Mouse (Mus musculus): ENCODE data around the gene Ppp1r9b.

The Ppp1r9b gene

GRCm38 (mm10) chr11:95023481-95023880 lies 32.6 kb downstream of the Ppp1r9b start:
- no peak for DNase-seq (ENCODE audit: low read depth, low spot score)

GRCm38 (mm10) chr11:95024439-95025184 lies 33.8 kb downstream of the Ppp1r9b start:
- no peak for DNase-seq (ENCODE audit: low read depth, low spot score)

GRCm38 (mm10) chr11:95025227-95026012 lies 34.6 kb downstream of the Ppp1r9b start:
- DNase-seq (ENCODE audit: low read depth, low spot score) = no peak

GRCm38 (mm10) chr11:95026090-95026542 lies 35.3 kb downstream of the Ppp1r9b start:
- DNase-seq (ENCODE audit: low read depth, low spot score) = no peak

- DNase-seq (ENCODE audit: low read depth, low spot score) = no peak
Observed at GRCm38 (mm10) chr11:95026849-95027248, 36.0 kb downstream of the Ppp1r9b start.

- no peak for DNase-seq (ENCODE audit: low read depth, low spot score)
Observed at GRCm38 (mm10) chr11:95027850-95028470, 37.1 kb downstream of the Ppp1r9b start.

GRCm38 (mm10) chr11:95032945-95033344 lies 42.1 kb downstream of the Ppp1r9b start:
- no peak for DNase-seq (ENCODE audit: low read depth, low spot score)

GRCm38 (mm10) chr11:95033617-95034016 lies 42.8 kb downstream of the Ppp1r9b start:
- no peak for DNase-seq (ENCODE audit: low read depth, low spot score)

GRCm38 (mm10) chr11:95034902-95035301 lies 44.1 kb downstream of the Ppp1r9b start:
- DNase-seq (ENCODE audit: low read depth, low spot score) = no peak

- DNase-seq (ENCODE audit: low read depth, low spot score) = no peak
Observed at GRCm38 (mm10) chr11:95036521-95036920, 45.7 kb downstream of the Ppp1r9b start.

- DNase-seq (ENCODE audit: low read depth, low spot score) = no peak
Observed at GRCm38 (mm10) chr11:95037306-95037705, 46.5 kb downstream of the Ppp1r9b start.

GRCm38 (mm10) chr11:95038156-95038817 lies 47.5 kb downstream of the Ppp1r9b start:
- DNase-seq (ENCODE audit: low read depth, low spot score) = no peak

GRCm38 (mm10) chr11:95038818-95039655 lies 48.2 kb downstream of the Ppp1r9b start:
- DNase-seq (ENCODE audit: low read depth, low spot score) = no peak

GRCm38 (mm10) chr11:95039766-95040165 lies 48.9 kb downstream of the Ppp1r9b start:
- no peak for DNase-seq (ENCODE audit: low read depth, low spot score)

- DNase-seq (ENCODE audit: low read depth, low spot score) = peak; percentile 31
Observed at GRCm38 (mm10) chr11:95040491-95041138, 49.8 kb downstream of the Ppp1r9b start.

GRCm38 (mm10) chr11:95041139-95041609 lies 50.3 kb downstream of the Ppp1r9b start, which contains the start of gene Pdk2:
Pdk2 (minus strand) TSS chr11:95041354.
- peak; percentile 97 for DNase-seq (ENCODE audit: low read depth, low spot score)

GRCm38 (mm10) chr11:95042096-95042495 lies 51.3 kb downstream of the Ppp1r9b start:
- peak; percentile 87 for DNase-seq (ENCODE audit: low read depth, low spot score)

GRCm38 (mm10) chr11:95043060-95043459 lies 52.2 kb downstream of the Ppp1r9b start:
- DNase-seq (ENCODE audit: low read depth, low spot score) = no peak

GRCm38 (mm10) chr11:95043608-95044007 lies 52.8 kb downstream of the Ppp1r9b start:
- no peak for DNase-seq (ENCODE audit: low read depth, low spot score)
